Mouse (Mus musculus): Measurements from ENCODE around the gene Psph.

Gene Psph

DNA sequence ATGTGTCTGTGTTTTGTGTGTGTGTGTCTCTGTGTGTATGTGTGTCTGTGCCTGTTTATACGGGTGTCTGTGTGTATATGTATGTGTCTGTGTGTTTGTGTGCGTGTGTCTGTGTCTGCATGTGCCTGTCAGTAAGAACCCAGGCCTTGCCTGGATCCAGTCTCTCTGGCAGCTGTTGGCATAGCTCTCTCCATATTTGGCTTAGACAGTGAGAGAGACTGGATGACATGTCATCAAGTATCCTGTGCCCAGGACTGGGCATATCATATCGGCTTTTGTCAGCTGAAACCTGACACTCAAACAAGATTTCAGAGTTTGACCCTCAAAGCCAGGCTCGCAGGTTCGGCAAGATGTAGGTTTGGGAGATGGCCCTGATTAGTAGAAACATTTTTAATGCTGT, 56.2 kb downstream of the Psph start:
- DNase-seq (ENCODE audit: low read depth, low spot score), result no peak

DNA sequence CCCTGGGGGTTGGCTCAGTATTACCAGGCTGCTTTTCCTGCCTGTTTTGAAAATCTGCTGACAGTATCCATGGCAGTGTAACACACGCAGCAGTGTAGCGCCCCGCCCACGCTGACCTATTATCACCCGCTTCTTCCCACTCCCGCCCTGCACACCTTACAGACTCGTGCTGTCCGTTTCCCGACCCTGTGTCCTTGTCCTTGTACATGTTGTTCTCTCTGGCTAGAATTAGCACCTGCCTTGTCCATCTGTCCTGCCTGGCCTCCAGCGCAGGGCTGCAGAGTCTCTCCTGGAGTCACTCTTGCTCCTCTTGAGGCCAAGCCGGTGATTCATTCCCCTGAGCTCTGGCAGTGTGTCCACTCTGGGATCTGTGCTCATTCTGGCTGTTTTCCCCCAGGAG, 56.9 kb downstream of the Psph start:
- DNase-seq (ENCODE audit: low read depth, low spot score), result no peak

DNA sequence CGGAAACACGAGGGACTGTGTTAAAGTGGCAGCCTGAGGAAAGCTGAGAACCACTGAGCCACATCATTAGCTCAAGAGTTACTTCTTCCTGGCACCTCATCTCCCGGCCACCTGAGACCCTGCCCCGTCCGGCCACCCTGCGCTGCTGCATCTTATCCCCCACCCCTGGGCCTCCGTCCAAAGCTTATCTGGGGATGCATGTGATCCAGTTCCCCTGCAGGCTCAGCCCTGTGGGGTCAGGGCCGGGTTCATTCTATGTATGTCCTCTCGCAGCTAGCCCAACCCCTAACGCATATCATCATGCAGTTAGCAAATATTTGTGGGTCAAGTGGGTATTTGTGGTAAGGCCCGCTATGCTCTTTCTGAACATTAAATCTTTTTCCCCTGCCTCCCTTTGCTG, 58.0 kb downstream of the Psph start:
- no peak for DNase-seq (ENCODE audit: low read depth, low spot score)

DNA sequence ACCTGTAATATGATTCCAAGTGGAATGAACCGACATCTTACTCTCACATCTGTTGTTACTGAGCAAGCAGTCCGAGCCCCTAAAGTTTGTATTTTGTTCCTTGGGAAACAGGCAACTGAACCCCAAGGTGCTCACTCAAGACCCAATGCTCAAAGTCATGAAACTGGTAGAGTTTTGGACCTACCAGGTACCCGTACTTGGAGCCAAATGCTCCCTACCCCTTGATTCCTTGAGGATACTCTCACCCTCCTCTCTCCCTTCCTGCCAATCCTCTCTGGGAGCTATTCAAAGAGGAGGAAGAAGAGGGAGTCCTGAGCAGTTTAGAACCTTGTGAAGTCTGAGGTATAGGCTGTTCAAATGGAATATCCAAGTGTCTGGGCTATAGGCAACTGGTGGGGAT, 60.5 kb downstream of the Psph start:
- no peak for DNase-seq (ENCODE audit: low read depth, low spot score)

DNA sequence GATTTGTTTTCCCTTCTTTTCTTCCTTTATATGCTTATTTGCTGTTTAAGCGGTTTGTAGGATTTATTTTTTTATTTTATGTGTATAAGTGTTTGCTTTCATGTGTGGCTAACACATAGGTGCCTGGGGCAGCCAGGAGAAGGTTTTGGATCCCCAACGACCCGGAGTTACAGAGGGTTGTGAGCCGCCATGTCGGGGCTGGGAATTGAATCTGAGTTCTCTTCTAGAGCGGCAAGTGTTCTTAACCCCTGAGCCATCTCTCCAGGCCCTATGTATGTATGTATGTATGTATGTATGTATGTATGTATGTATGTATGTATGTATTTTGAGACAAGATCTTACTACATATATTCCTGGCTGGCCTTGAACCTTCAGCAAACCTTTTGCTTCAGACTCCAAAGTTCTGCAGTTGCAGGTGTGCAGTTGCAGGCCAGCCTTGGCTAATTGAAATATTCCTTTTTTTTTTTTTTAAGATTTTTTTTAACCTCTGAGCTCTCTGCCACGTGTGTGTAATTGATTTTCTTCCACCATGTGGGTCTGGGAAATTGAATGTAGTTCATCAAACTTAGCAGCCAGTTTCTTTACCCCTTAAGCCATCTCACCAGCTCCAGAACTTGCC, 61.4 kb downstream of the Psph start:
- no peak for DNase-seq (ENCODE audit: low read depth, low spot score)

DNA sequence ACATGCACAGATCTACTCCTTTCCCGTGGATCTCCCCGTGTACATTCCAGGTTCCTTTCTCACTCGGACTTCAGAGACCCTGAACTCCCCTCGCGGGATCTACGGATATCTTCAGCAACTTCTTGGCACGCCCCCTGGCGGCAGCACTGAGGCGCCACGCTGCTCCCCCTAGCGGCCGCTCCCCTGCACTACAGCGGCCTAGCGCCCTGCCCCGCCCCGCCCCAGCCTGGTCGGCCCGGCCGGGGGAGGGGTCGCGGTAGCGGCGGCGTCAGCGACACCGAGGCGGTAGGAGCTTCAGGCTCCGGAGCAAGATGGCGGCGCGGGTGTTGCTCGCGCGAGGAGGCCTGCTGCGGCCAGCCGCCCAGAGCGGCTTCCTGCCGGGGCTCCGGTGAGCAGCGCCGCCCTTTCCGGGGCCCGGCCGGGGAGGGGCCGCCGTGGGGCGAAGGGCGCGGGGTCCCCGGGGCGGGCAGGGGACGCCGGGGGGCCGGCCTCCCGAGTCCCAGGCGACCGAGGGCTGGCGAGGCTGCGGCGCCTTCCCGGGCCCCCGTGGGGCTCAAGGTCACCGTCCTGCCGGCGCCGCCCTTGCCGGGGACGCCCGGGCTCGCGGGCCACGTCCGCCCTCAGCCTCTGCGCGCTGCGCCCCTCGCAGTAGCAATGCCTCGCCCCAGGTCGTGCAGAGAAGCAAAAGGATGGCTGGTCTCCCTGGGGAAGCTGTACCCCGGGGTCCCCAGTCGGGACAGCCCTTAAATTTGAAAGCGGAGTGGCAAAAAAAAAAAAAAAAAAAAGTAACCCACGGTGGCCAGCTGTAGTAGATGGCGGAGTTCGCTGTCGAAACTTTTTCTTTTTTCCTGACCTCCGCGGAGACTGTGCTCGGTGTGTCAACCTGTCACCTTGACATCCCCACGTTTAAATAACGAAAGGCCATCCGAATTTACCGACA, 62.1 kb downstream of the Psph start, which contains the start of gene Nipsnap2:
TSS of gene Nipsnap2 (plus strand) at position 230 of the 940 bp plus-strand sequence.
- DNase-seq (ENCODE audit: low read depth, low spot score), result peak; percentile 72

DNA sequence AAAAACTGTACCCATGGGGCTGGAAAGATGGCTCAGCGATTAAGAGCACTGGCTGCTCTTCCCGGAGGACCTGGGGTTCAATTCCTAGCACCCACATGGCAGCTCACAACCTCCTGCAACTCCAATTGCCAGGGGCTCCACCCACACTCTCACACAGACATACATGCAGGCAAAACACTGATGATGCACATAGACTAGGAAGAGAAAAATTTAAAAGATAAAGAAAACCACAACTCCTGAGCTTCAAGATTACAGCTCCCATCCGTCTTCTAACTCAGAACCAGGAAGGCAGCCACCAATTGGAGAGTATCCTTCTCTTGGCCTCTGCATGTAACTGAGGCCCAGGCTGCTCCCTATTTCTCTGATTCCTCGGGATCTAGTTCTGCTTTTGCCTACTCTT, 63.0 kb downstream of the Psph start:
- no peak for DNase-seq (ENCODE audit: low read depth, low spot score)

DNA sequence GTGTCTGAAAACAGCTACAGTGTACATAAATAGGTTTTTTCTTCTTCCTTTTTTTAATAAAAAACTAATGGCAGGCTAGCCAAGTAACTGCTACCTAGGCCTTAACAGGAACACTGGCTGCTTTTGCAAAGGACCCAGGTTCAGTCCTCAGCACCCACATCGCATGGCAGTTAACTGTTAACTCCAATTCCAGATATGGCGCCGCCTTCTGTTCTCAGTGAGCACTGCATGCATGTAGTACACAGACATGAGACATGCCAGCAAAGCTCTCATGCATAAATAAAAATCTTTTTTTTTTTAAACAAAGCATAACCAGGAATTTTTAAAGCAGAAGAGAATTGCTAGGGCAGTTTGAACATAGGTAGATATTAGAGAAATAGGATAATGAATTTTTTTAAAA, 67.1 kb downstream of the Psph start:
- no peak for DNase-seq (ENCODE audit: low read depth, low spot score)

DNA sequence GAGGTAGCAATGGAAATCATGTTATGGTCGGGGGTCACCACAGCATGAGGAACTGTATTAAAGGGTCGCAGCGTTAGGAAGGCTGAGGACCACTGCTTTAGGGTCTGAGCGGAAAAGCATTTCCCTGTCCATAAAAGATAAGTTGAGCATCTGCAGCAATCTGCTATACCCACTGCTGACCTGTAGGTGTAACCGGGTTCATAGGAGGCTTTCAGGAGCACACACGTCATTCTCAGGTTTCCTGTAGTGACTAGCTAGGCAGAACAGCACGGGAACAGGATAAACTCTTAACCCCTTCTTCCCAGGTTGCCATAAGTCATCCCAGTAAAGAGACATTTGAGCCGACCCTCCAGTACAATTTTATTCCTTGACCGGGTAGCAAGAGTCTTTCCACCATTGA, 70.2 kb downstream of the Psph start:
- no peak for DNase-seq (ENCODE audit: low read depth, low spot score)
